Mouse (Mus musculus) CH12F3 (cell line): Measurements from ENCODE around the gene Fkbp2.
"Not testable (repeated sequence)": the region's sequence is repeated elsewhere in the genome, so short reads cannot be mapped to it uniquely, and the experiment has no call there.

Source experiments
- in situ Hi-C: fragments of 300-500 bp; cut with MboI; formaldehyde crosslinking; loops from 2 replicates; pipeline ENCODE4 v1.14.3; 2020; ENCODE audit warnings: low sequenced_read_pairs

Fkbp2 gene

GRCm38 (mm10) chr19:6992011-6992858, 11.9 kb upstream of the Fkbp2 start, which contains the start of gene Dnajc4:
Gene Dnajc4, minus strand, starts transcription at chr19:6992572.
- in situ Hi-C loops = no loop called here

- in situ Hi-C loops = not testable (repeated sequence)
These were observed 10.9 kb upstream of the Fkbp2 start for GRCm38 (mm10) chr19:6991166-6991565.

DNA sequence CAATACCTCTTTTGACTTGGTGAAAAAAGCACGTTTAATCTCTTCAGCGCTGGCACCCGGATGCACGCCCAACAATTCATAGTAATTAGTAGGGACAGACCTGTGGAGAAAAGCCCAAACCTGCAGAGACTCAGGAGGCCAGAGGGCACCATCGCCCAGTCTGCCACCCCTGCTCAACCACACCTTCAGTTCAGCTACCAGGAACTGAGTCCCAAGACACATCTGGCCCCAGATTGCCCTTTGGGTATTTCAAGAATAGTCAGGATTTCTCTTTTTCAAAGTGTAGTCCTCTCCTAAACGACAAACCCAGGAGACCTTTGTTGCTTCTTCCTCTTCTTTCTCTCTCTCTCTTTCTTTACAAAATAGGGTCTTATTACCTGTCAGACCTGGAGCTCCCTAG, 10.4 kb upstream of the Fkbp2 start:
- in situ Hi-C loops = no loop called here

DNA sequence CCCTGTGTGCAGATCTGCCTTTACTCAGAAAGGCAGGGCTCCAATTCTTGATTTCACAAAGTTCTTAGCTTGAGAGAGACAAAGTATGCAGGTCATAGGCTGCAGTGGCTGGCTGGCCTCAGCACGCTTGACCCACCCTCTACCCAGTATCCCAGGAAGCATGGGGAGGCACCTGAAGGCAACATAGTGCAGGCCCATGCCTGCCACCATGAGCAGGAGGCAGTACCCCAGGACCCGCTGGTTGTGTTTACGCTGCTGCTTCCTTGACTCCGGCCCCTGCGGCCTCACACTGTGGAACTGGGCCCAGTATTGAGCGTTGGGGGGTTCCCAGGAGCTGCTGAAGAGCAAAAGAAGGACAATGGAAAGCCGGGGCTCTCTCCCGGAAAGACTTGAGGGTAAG, 8.9 kb upstream of the Fkbp2 start:
- in situ Hi-C loops = no loop called here

- in situ Hi-C loops = no loop called here
These were observed 7.6 kb upstream of the Fkbp2 start for GRCm38 (mm10) chr19:6987904-6988285.

- in situ Hi-C loops = no loop called here
These were observed 7.0 kb upstream of the Fkbp2 start, which contains the start of gene Vegfb for GRCm38 (mm10) chr19:6987061-6987903. Gene Vegfb, minus strand, starts transcription at chr19:6987651.

DNA sequence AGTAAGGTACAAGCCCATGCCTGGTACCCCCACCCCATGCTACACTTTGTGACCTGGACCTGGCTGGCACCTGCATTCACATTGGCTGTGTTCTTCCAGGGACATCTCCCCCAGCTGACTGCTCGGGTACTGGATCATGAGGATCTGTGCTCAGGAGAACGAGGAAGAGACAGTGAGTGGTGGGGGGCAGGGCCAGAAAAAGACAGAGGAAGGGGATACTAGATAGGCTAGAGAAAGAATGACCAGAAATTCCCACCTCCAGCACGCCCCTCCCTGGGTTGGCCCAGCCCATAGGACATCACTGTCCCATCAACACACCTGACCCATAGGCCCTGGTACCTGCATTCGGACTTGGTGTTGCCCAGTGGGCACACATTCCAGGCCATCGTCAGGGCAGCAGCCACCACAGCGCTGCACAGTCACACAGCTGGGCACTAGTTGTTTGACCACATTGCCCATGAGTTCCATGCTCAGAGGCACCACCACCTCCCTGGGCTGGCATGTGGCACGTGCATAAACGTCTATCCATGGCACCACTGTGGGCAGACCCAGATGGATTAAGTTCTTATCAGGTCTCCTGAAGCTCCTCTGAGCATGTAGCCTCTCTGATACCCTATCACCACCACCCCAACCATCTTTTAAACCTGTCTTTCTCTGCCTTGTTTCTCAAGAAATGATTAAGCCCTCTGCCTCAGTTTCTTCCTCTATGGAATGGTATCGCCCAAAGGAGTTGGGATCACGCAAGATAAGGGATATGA, 5.8 kb upstream of the Fkbp2 start:
- in situ Hi-C loops = no loop called here

GRCm38 (mm10) chr19:6985300-6985699, 5.0 kb upstream of the Fkbp2 start:
- in situ Hi-C loops = no loop called here

DNA sequence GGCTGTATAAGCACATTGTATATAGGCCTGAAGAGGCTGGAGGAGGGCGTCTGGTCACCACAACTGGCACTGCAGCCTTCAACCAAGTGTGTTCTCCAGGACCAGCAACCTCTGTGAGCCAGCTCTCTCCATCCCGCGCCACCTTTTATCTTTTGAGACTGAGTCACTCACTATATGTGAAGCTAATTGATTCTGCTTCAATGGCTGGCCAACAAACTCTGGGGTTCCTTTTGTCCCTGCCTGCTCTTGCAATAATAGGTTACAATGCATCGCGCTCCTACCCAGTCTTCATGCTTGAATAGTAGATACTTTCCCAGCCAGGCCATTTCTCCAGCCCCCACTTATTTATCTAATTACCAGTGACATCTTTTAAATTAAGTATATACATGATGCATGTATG, 3.3 kb upstream of the Fkbp2 start:
- in situ Hi-C loops = no loop called here

DNA sequence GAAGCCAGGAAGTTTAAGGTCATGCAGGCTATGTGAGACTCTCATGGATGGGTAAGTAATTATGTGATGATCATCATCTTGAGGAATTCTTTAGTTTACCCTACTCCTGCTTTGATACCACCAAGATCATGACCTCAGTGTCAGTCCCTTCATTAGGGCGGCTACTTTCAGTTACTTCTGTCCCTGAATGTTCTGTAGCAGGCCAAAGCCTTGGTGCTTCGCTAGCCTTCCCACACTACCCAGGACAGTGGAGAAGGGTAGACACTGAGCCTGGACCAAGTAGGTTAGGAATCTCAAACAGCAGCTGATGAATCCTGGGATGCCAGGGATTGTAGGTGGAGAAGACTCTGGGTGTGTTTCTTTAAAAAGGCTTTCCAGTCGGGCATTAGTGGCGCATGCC, 1.2 kb upstream of the Fkbp2 start:
- in situ Hi-C loops = no loop called here

GRCm38 (mm10) chr19:6979486-6980380, 568 bp downstream of the Fkbp2 start:
- in situ Hi-C loops = no loop called here

DNA sequence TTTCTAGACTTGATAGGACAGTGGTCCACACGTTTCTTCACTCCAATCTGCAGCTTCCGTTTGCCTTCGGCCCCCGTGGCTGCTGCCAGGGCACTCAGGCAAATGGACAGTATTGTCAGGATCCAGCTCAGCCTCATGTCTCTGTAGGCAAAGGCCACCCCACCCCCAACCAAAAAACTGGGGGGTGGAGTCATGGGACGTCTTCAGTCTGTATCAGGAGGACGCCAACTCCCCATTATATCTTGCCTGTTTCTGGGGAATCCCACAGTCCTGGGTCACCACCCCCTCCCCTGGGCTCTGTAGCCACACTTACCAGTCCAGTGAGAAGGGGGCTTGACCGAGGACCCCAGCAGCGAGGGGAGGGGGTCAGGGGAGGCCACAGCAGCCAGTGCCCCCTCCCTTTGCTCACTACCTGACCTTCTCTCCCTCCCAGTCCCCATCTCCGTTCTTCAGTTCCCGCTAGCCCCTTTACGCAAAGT, 1.3 kb downstream of the Fkbp2 start:
- in situ Hi-C loops = no loop called here

- in situ Hi-C loops = no loop called here
These were observed 1.7 kb downstream of the Fkbp2 start for GRCm38 (mm10) chr19:6978639-6978974.

GRCm38 (mm10) chr19:6977759-6978638, 2.3 kb downstream of the Fkbp2 start:
- in situ Hi-C loops = no loop called here

GRCm38 (mm10) chr19:6975537-6976521, 4.5 kb downstream of the Fkbp2 start, which contains the start of gene Plcb3:
Gene Plcb3, minus strand, starts transcription at chr19:6976470.
- in situ Hi-C loops = no loop called here

DNA sequence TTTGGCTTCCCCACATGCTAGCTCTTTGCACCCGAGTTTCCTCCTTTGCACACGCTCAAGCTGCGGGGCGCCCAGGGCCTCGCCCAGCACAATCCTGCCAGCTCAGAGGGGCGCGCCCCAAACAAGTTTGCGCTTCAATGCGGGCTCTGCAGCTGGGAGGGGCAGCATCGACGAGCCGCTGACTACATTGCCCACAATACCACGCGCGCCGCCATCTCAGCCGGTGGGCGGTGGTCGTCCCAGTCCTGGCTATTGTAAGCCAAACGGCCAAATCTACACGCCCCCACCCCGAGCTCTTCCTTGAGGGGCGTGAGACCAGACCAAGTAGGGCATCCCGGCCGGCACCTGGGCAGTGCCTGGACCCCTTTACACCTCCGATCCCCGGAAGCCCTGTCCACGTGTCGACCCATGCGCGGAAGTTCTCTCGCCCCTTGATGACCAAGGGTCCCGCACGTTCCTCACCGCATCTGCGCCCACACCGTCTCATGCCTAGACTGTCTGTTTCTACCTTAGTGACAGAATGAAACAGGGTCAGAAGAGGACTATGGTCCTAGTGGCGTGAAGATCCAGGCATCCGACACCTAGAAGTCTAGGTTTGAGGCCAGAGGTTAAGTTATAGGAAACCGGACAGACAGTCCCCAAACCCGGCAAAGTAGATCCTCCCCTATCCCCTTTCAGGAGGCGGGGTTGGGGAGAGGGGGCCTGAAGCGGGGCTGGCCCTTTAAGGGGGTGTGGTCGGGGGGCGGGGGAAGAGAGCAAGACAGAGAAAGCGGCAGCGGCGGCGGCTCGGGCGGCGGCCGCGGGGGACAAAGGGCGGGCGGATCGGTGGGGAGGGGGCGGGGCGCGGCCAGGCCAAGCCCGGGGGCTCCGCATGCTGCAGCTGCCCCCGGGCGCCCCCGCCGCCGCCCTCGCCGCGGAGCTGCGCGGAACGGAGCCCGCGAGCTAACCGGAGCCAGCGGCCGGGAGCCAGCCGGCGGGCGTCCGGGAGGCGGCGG, 5.8 kb downstream of the Fkbp2 start, which contains the start of gene Ppp1r14b:
Gene Ppp1r14b, plus strand, starts transcription at position 758 of the 995 bp plus-strand sequence.
- in situ Hi-C loops = no loop called here
